Mouse (Mus musculus): ENCODE data around the gene Cox5b.
A peak's percentile ranks its signal among the peaks of the same experiment; 100 is the strongest.
"Not testable (repeated sequence)": the region's sequence is repeated elsewhere in the genome, so short reads cannot be mapped to it uniquely, and the experiment has no call there.

The Cox5b gene

DNA sequence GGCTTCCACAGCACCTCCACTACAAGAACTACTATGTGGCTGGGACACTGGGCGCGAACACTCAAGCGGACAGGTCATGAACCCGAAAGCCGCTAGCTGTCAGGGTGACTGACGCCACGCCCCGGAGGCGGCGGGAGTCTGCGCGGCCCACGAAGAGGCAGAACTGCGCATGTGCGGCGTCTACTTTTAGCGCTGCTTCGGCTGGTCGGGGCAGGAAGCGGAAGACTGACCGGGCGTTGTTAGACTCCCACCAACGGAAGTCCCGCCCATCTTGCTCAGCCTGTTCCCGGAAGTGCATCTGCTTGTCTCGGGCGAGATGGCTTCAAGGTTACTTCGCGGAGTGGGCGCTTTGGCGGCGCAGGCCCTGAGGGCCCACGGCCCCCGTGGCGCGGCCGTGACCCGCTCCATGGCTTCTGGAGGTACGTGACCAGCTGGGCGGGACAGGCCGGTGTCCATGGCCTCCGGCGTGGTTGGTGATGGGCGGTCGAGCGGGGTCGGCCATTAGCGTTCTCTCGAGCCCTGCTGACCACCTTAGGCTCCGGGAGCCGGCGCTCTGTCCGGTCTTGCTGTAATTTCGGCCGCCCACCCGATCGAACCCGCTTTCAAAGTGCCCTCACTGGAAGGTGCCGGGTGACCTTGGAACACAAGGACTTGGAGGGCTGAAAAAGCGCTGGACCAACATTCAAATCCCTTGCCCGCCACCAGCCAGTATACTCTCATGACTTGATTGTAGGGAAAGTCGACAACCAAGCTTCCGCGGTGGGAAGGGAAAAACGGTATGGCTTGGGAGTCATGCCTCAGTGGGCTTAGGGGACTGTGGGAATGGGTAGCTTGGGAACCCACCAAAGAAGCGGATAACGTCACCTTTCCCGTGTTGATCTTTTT, at the start of gene Cox5b:
Gene Cox5b, plus strand, starts transcription at position 179 of the 885 bp plus-strand sequence.
- DNase-seq (ENCODE audit: low spot score in 2 of 2): peak; percentile 92 to 93

DNA sequence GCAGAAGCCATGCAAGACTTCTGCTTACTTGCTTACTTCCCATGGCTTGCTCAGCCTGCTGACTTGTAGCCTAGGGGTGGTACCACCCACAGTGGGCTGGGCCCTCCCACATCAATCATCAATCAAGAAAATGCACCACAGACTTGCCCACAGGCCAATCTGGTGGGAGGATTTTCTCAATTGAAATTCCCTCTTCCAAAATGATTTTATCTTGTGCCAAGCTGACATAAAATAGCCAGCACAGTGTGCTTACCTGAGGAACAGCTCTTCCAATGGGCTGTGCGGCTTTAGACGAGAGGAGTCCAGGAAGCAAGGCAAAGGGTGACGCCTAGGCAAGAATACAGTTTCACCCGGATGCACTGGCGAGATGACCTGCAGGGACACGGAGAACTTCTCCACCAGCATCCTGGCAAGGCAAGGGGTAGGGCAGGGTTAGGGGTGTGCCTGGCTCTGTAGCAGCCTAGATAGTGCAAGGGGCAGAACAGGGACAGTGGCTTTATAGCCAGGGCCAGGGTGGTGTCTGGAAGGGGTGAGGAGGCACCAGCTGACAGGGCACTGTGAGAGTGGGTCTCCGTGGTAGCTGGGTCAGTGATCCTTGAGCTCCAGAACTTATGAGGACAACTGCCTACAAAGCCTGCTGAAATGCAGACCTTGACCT, 47.2 kb upstream of the Cox5b start:
- DNase-seq (ENCODE audit: low spot score in 2 of 2): no peak

DNA sequence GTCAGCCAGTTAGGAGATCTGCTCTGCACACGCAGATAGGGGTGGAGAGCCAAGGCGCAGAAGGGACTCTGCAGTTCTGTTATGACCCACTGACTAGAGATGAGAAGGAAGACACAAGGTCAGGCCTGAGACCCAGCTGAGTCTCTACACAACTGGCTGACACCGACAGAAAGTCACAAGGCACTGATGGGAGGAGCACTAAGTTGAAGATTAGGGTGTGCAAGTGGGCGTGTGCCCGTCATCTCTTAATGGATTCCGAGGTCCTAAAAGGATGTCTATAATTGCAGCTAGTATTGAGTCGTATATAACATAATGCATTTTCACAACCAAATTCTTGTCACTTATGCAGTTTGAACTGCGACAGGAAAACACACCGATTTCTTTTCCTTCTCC, 46.6 kb upstream of the Cox5b start:
- DNase-seq (ENCODE audit: low spot score in 2 of 2): no peak

DNA sequence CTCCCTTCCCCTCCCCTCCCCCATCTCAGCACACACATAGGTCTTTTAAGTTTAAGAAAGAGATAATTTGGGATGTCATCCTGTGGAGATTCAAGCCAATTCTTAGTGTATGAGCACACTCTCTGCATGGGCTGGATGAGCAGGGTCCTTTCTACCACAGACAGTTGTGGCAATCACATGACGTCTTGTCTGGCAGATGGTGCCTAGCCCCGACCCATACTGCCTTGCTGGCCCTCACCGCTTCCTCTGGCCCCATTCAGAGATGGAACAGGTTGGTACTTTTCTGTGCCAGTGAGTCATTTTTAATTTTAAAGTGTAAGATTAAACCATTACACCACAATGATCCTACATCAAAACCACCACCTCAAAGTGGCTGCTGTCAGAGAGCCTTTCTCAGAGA, 45.0 kb upstream of the Cox5b start:
- no peak for DNase-seq (ENCODE audit: low spot score in 2 of 2)

DNA sequence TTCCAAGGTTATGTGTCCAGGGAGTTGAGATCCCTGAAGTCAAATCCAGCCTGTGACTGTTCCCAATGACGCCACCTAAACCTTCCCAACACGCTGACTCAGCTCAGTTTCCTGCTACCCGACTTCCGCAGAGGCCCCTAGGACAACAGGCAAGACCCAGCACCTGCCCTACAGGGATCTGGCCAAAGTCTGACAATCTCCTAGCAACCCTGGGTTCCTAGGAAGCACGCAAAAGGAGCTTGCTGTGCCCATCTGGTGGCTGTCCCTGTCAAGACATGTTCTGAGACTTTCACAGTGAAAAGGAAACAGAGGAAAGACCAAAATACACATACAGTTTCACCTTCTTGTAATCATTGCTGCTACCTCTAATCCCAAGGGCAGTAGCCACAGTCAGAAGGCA, 43.6 kb upstream of the Cox5b start:
- no peak for DNase-seq (ENCODE audit: low spot score in 2 of 2)

DNA sequence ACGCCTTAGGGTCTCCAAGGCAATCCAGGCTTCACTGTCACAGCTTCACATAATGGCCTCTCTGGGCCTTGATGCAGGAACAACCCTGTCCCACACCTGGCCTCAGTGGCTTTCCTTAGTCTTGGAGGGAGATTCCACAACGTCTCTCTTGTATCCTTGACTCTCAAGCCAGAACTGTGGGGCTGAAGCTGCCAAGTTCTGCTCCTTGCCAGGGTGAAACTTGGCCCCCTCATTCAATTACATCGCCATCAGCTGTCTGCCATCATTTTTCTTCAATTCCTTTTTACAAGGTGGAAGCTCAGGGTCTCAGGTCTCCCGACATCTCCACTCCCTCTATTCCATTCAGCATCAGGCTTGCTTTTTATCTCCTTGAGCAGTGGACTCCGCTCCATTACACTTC, 36.2 kb upstream of the Cox5b start:
- no peak for DNase-seq (ENCODE audit: low spot score in 2 of 2)

DNA sequence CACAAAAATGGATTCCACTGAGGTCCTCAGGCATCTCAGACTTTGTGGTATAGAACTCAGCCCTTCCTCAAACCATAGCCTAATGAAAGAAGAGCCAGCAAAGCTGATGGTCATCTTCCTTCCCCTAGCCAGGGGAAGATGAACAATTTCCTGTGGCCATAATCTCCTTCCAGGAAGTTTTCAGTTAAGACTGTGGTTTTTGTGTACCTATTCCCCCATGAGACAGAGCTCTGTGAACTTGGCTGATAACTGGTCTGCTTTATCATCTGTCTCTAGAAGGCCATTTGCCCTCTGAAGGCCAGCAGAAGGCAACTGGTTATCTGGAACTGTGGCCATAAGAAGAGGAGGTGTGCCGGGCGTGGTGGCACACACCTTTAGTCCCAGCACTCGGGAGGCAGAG, 35.0 kb upstream of the Cox5b start:
- DNase-seq (ENCODE audit: low spot score in 2 of 2): no peak

DNA sequence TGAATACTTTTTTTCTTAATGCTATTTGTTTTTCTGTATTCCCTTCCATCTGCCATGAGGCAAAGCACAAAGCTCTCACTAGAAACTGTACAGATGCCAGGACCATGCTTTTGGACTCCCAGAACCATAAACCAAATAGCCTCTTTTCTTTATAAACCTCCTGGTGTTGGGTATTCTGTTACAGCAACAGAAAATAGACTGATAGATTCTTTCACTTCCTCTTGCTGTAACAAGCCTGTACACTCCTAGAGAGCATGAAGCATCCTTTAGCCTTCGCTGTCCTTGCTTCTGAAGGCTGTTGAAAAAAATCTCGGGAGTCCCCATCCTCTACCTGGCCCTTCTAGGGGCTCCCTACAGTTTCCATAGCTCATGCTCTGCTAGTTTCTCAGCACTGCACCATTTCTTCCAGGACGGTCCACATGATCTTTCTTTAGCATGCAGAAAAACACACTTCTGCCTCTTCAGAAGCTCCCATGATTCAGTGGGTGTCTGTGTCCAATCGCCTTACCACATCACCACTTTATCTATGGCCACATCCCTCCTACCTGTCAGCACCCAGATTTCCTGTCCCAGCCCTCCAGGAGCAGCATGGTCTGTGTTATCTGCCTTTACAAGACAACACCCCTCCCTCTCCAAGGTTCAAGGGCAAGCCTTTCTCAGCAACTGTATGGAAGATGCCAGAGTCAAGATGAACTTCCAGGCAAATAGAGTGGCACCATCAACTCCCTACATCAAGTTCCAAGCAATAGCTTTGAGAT, 33.4 kb upstream of the Cox5b start:
- no peak for DNase-seq (ENCODE audit: low spot score in 2 of 2)

DNA sequence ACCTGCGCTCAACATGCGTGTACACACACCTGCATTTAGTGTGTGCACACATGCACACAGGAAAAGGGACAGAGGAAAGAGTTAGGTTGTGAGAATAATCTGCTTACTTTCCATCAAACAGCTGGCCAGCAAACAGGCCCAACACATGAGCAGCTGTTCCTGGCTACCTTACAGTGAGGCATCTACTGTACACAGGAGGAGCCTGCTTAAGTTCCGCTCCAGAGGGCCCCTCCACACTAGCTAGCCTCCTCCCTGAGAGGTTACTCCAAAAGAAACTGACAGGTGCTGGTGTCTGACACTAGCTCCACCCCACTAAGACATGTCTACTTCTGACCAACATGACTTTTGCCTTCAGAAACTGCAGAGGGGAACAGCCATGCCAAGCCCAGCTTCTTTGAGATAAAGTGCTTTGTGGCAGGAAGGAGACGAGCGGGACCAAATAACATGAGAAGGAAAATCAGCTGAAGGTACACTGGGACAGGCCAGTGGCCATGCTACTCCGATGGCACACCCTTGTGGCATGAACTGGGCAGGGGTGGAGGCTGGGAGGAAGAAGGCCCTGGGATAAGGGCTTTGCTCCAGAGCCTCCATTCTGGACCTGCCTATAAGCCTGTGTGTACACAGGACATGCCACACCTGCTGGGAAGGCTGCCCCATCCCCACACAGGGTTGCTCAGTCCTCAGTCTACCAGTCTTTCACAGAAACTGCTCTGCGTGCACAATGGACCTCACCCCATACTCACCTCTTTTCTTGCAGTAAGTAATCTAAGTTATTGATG, 32.4 kb upstream of the Cox5b start:
- no peak for DNase-seq (ENCODE audit: low spot score in 2 of 2)

DNA sequence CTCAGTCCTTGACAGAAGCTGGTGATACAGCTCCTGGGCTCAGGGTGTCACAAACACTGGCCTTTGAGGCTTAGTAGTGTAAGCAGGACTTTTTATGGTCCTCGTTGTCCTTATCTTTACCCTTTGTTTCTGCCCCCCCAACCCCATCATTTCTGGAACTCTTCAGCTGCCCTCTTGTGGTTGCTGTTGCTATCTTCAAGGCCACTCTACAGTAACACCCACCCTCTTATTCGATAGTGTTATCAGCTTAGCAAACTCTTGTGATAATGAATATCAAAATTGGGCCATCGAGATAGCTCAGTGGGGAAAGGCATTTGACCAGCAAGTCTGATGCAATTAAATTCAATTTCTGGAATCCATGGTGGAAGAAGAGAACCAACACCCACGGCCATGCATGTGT, 26.8 kb upstream of the Cox5b start:
- no peak for DNase-seq (ENCODE audit: low spot score in 2 of 2)

DNA sequence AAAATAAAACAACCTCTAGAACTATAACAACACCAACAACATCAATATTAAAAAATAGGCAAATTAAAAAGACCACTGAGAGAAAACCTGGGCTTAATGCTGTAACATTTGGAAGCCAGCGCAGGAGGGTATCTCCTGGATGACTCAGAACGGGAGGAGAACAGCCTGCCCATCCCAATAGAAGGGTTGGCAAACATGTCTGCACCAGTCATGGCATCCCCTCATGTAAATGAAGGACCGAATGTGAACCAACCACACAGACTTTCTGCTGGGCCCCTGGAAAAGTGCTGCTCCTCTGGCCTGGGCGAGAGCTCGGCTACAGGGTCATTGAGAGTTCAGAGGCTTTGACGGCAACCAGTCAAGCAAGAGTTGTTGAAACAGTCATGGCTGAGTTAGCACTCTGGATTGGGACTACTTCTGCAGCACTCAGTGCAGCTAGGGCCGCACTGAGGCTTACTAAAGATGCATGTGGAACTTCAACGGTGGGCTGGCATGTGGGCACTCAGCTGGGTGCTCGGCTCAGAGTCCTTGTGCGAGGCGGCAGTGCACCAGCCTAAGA, 26.0 kb upstream of the Cox5b start:
- no peak for DNase-seq (ENCODE audit: low spot score in 2 of 2)

DNA sequence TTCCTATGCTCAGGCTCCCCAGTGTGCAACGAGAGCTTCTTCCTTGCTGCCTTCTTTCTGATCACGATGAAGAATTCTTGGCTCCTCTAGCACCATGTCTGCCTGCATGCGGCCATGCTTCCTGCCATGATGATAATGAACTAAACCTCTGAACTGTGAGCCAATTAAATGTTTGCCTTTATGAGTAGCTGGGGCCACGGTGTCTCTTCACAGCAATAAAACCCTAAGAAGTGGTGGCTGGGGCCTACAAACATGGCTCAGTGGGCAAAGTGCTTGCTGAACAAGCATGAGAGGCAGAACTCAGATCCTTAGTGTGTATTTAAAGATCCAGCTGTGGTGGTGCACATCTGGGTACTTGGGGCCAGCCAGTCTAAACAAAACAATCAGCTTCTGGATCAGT, 25.3 kb upstream of the Cox5b start:
- no peak for DNase-seq (ENCODE audit: low spot score in 2 of 2)

DNA sequence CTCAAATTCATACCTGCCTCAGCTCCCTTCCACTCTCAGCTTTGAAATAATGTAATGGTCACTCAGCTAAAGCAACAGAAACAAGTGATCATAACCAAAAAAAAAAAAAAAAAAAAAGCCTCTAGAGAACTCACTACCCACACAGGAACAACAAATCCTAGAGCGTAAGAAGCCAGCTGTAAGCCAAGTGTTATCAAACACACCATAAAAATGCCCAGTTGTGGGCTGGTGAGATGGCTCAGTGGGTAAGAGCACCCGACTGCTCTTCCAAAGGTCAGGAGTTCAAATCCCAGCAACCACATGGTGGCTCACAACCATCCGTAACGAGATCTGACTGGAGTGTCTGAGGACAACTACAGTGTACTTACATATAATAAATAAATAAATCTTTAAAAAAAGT, 23.2 kb upstream of the Cox5b start:
- not testable (repeated sequence) for DNase-seq (ENCODE audit: low spot score in 2 of 2)

DNA sequence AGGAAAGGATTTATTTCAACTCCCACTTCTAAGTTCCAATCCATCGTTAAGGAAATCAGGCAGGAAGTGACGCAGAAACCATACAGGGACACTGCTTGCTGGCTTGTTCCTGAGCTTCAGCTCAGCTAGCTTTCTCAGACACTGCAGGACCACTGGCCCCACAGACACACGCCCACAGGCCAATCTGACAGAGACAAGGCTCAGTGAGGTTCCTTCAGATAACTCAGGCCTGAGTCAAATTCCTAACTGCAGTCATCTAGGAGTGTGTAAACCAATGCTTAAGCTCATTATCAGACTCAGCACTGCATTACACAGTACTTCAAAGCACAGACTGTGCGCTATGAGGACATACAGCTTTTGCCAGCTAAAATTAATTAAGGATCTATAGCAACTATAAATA, 21.0 kb upstream of the Cox5b start:
- no peak for DNase-seq (ENCODE audit: low spot score in 2 of 2)

DNA sequence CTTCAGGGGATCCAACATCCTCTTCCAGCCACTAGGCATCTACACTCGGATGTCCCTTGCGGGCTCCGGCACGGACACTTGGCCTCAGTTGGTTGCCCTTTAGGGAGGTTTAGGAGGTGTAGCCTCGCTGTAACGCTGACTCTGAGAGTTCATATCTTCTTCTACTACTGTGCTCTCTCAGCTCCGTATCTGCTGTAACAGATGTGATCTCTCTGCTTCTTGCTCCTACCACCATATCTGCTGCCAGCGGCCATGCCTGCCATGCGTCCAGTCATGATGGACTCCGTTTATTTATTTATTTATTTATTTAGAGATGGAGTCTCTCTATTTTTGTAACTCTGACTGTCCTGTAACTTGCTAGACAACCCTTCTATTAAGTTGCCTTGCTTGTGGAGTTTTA, 20.0 kb upstream of the Cox5b start:
- DNase-seq (ENCODE audit: low spot score in 2 of 2): no peak

DNA sequence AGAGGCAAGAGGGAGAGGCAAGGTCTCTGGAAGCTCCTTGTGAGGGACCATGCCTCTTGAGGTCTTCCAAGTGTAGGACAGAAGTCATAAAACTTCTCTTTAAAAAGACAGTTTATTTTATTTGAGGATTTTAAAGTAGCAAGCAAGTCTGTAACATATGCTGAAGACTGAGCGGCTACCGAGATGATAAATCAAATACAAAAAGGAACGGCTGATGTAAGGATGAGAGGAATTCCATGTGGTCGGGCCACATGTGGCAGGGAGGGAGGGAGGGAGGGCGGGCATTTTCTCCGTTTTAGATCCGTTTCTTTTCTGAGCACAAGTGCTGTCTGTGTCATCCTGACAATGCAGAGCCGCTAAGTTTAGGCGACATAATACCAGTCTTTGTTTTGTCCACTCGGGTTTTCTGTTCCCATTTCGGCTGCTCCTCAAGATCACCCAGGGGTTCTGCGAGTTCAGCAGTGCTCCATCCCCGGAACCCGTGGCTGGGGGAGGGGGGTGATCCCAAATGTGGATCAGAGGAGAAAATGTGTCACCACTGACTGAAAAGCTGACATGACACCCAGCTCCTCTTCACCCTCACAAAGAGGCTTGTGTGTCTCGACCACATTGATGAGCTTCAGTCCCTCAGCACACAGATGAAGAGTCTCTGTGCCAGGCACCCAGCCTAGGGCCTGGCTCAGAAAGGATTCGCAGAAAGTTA, 18.4 kb upstream of the Cox5b start:
- DNase-seq (ENCODE audit: low spot score in 2 of 2): no peak

DNA sequence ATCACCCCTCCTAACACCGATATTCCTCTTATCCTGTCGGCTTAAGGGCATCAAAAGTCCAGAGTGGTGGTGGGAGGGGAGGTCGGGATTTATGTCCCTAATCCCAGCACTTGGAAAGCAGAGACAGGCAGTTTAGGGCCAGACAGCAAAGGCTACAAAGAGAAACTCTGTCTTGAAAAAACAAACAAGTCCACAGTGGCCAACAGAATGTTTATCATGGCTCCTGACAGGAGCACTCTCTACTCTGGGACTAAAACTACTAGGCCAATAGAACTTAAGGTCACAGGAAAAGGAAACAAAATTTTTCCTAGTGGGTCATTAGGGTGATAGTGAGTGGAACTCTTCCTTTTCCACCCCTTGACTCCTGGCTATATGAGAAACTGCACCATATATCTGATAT, 16.3 kb upstream of the Cox5b start:
- DNase-seq (ENCODE audit: low spot score in 2 of 2): no peak

DNA sequence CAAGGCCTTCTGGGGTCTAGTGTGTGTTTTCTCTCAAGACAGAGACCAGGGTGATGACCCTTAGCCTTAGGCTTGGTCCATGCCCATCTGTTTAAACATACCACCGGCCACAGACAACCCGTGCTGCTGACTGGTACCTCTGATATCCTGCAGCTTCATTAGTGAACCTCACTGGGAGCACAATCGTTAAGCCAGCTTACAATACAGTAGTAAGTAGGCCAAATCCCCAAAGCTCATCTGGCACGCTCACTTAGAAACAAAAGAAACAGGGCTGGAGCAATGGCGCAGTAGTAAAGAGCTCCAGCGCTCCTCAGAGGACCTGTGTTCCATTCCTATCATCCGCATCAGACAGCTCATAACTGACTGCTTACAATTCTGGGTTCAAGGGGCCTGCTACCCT, 10.4 kb upstream of the Cox5b start:
- DNase-seq (ENCODE audit: low spot score in 2 of 2): no peak

DNA sequence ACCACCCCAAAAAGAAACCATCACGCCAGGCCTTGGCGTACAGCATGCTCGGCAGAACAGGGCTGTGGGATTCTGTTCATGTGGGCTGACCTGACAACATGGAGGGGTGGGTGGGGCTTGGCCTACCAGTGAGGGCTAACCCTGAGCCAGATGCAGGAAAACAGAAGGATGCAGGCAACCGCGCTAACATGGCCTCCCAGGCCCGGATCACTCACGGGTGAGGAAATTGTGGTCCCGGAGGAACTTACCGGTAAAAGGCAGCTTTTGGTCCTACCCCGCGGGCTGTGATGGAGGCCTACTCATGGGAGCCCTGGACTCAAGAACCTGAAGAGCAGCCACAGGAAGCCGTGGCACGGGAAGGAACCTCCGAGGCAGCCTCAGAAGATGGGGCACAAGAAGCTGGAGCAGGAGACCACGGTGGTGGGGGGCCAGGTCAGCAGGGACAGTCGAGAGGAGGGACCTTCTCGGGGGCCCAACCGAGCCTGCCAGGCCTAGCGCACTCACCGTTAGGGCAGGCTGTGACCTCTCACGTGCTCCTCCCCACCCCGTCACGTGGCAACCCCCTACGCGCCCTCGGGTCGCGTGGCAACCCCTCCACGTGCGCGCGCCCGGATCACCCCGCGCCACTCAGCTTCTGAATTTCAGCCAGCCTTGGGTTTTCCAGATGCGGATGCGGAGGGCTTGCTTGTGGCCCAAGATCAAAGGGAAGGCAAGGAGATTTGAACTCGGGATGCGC, 8.5 kb upstream of the Cox5b start, which contains the start of gene Fam178b:
Gene Fam178b, minus strand, starts transcription at position 564 of the 736 bp plus-strand sequence.
- DNase-seq (ENCODE audit: low spot score in 2 of 2): no peak

DNA sequence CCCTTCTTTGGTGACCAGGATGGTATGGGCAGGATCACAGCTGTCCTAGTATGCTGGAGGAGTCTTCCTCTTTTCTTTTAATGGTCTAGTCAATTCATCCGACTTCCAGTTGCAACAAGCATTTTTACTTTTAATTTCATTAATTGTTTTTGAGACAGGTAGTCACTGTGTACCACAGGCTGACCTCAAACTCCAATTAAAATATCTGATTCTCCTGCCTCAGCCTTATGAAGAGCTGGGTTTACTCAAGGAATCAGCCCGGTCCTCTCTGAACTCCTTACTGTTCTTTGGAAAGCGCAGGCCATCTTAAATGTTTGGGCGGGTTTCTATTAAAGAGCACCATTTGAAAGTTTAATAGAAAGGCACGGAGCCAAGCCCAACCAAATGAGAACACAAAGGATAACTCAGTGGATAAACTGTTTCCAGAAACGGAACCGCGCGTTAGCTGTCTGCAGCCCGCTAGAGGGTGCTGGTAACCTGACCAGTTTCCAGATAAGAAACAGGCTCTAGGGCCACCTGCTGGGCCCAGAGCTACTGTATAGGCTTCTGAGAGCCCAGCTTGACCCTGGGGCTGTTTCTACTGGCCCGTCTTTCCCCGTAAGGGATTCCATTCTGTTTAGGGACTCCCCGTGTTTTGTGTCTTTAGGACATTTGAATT, 7.3 kb upstream of the Cox5b start:
- peak; percentile 61 to 78 for DNase-seq (ENCODE audit: low spot score in 2 of 2)

Data from frontal cortex, postnatal 14 days (tissue).